In genomic region chr13:35794774-35795173, GRCm38 (mm10) we compare ENCODE assay signal across 18 mouse cellular contexts.
A peak's percentile ranks its signal among the peaks of the same experiment; 100 is the strongest.
DNase-seq lines count a peak whose midpoint lies in the region; ATAC-seq lines count a peak whose summit lies in the region.
"Had no signal": no experiment of that assay in that cellular context is flagged by ENCODE, and none has a peak within 500 bp of the region (broad histone marks: within the 10 kb centered on the region; RNA-seq: fewer than 3 reads in every experiment).

No protein-coding gene starts in this region.

- H3K36me3 ChIP-seq in heart, embryonic 13.5 days, result no peaks in the 10 kb centered on the region
- H3K36me3 ChIP-seq: embryonic facial prominence, embryonic 13.5 days; hindbrain, embryonic 12.5 days; lung, embryonic 15.5 days; midbrain, embryonic 15.5 days had no signal

- H3K27me3 ChIP-seq in heart, embryonic 13.5 days (replicated peaks), result no peaks in the 10 kb centered on the region
- H3K27me3 ChIP-seq: CH12.LX; embryonic facial prominence, embryonic 13.5 days; forebrain, embryonic 13.5 days; hindbrain, embryonic 12.5 days; lung, embryonic 15.5 days; midbrain, embryonic 15.5 days had no signal

- no peaks in the 10 kb centered on the region for H3K9me3 ChIP-seq in heart, embryonic 13.5 days
- H3K9me3 ChIP-seq: embryonic facial prominence, embryonic 13.5 days; forebrain, embryonic 13.5 days; hindbrain, embryonic 12.5 days; lung, embryonic 15.5 days; midbrain, embryonic 15.5 days had no signal

- no peak for DNase-seq in heart, postnatal 4 days
- DNase-seq in cerebellum, postnatal 36 days, result no peak
- no peak for DNase-seq in MN1 (ENCODE audit: low spot score)
- DNase-seq: cerebellum, adult 11-12 months; kidney, postnatal 10 days; layer of hippocampus, adult 9-11 months; thymus, postnatal 25 days had no signal

- H3K27ac ChIP-seq in heart, embryonic 13.5 days (replicated peaks), result no peak overlapping the region
- H3K27ac ChIP-seq: embryonic facial prominence, embryonic 13.5 days; forebrain, embryonic 13.5 days; hindbrain, embryonic 12.5 days; lung, embryonic 15.5 days; midbrain, embryonic 15.5 days had no signal

- 0 out of 2 replicates have a peak overlapping the region, but pooled peaks have one; percentile 15 for H3K9ac ChIP-seq in heart, embryonic 13.5 days
- H3K9ac ChIP-seq: embryonic facial prominence, embryonic 13.5 days; forebrain, embryonic 13.5 days; hindbrain, embryonic 12.5 days; lung, embryonic 15.5 days; midbrain, embryonic 15.5 days had no signal

- H3K4me1 ChIP-seq in heart, embryonic 13.5 days, result peaks cover 100% of the 10 kb centered on the region

- H3K4me2 ChIP-seq in heart, embryonic 13.5 days, result peak overlapping the region; percentile 52
- H3K4me2 ChIP-seq: embryonic facial prominence, embryonic 13.5 days; forebrain, embryonic 13.5 days; hindbrain, embryonic 12.5 days; lung, embryonic 15.5 days; midbrain, embryonic 15.5 days had no signal

- H3K4me3 ChIP-seq in heart, embryonic 13.5 days, result no peak overlapping the region
- H3K4me3 ChIP-seq: embryonic facial prominence, embryonic 13.5 days; forebrain, embryonic 13.5 days; hindbrain, embryonic 12.5 days; lung, embryonic 15.5 days; midbrain, embryonic 15.5 days had no signal

- WGBS in heart, embryonic 13.5 days, result 61% methylated on average over 4 of the region's 4 CpGs

- no peak for ATAC-seq in heart, embryonic 13.5 days (ENCODE audit: extremely low read depth, insufficient number of reproducible peaks, low FRiP score, low TSS enrichment)
- peak; percentile 78 for ATAC-seq in erythroblast, adult 5-6 weeks (replicated peaks; ENCODE audit: low FRiP score, poor library complexity, severe bottlenecking)
- ATAC-seq in granulocyte monocyte progenitor cell, adult 5-6 weeks (replicated peaks; ENCODE audit: poor library complexity, severe bottlenecking), result peak; percentile 25
- 0 out of 2 replicates have a peak, but pooled peaks have one; percentile 35 for ATAC-seq in megakaryocyte, adult 5-6 weeks (ENCODE audit: poor library complexity, severe bottlenecking)
- ATAC-seq: activated CD4-positive, CD25-positive, alpha-beta regulatory T cell, adult 4 months; forebrain, embryonic 13.5 days; midbrain, embryonic 15.5 days had no signal
